Mouse (Mus musculus) limb, embryonic 11.5 days (tissue): ENCODE measurements around the gene A630076J17Rik. TPM values are rescaled to one million over a fixed set of nuclear protein-coding genes. Genes with fewer than 3 reads are reported as not detected.

Source experiments
- ATAC-seq: fragments of 200-750 bp; cut with Nextera tagmentation; 2 replicates; pipeline ENCODE4 v1.8.0; 2017; ENCODE audit warnings: low read depth; ENCODE audit not compliant: insufficient number of reproducible peaks, low FRiP score, low TSS enrichment
- DNase-seq: peaks from one replicate; pipeline ENCODE4 v3.0.0-alpha.2; 2015; ENCODE audit warnings: low spot score
- H3K27ac ChIP-seq: fragments of 300-500 bp; sonication (generic); replicated peaks from 2 replicates; pipeline ENCODE4 v1.5.1; 2014; ENCODE audit warnings: low read depth, mild to moderate bottlenecking, low read length
- H3K27me3 ChIP-seq: fragments of 300-500 bp; sonication (generic); 2 replicates; pipeline ENCODE4 v1.6.1; 2014; ENCODE audit warnings: mild to moderate bottlenecking, low read length, mixed read lengths; ENCODE audit not compliant: control insufficient read depth, insufficient read depth
- H3K36me3 ChIP-seq: fragments of 300-500 bp; sonication (generic); 2 replicates; pipeline ENCODE4 v1.6.1; 2014; ENCODE audit warnings: mild to moderate bottlenecking, low read length, moderate library complexity, mixed read lengths; ENCODE audit not compliant: control insufficient read depth, insufficient read depth
- H3K4me1 ChIP-seq: fragments of 300-500 bp; sonication (generic); 2 replicates; pipeline ENCODE4 v1.6.1; 2014; ENCODE audit warnings: low read length, mixed read lengths; ENCODE audit not compliant: control insufficient read depth, insufficient read depth
- H3K4me2 ChIP-seq: fragments of 300-500 bp; sonication (generic); 2 replicates; pipeline ENCODE4 v1.6.1; 2014; ENCODE audit warnings: low read depth, mild to moderate bottlenecking, moderate library complexity; ENCODE audit not compliant: severe bottlenecking
- H3K4me3 ChIP-seq: fragments of 300-500 bp; sonication (generic); 2 replicates; pipeline ENCODE4 v1.5.1; 2014; ENCODE audit warnings: low read depth, low read length
- H3K9ac ChIP-seq: fragments of 300-500 bp; sonication (generic); 2 replicates; pipeline ENCODE4 v1.6.1; 2014; ENCODE audit warnings: mild to moderate bottlenecking, low read length
- H3K9me3 ChIP-seq: fragments of 300-500 bp; sonication (generic); 2 replicates; pipeline ENCODE4 v1.6.1; 2016; ENCODE audit warnings: low read length; ENCODE audit not compliant: control insufficient read depth
- WGBS: fragments of 180-500 bp; shearing (Covaris S2); extraction: QIAGEN DNeasy Blood & Tissue Kit; methylation state at CpG from one replicate; pipeline ENCODE4 v1.1.7; 2014; 5-methylcytosine and 5-hydroxymethylcytosine counted together
- polyA plus RNA-seq: library from polyadenylated mRNA; unstranded; fragments of >200 nt; fragmentation: Nextera tagmentation; extraction: Ambion mirVana; gene quantifications from 2 replicates; pipeline ENCODE4 v1.2.1, GENCODE M21; 2014

A630076J17Rik gene
- polyA plus RNA-seq, 1 experiment from 2014 or later, result not detected

- ATAC-seq, result no peak
- H3K27me3 ChIP-seq, result no peaks in the 10 kb centered on the region
- H3K9me3 ChIP-seq, result no peaks in the 10 kb centered on the region
- H3K9ac ChIP-seq, result no peak overlapping the region
- H3K4me1 ChIP-seq, result no peaks in the 10 kb centered on the region
- H3K4me2 ChIP-seq, result no peak overlapping the region
- no peak for DNase-seq
- no peaks in the 10 kb centered on the region for H3K36me3 ChIP-seq
- H3K27ac ChIP-seq, result no peak overlapping the region
- 85% methylated on average over 5 of the region's 5 CpGs for WGBS
- no peak overlapping the region for H3K4me3 ChIP-seq
Observed at GRCm38 (mm10) chr3:107253925-107254324, 23.5 kb downstream of the A630076J17Rik start.

GRCm38 (mm10) chr3:107255992-107256391 is 25.6 kb downstream of the A630076J17Rik start:
- 94% methylated on average over 3 of the region's 3 CpGs for WGBS
- no peak overlapping the region for H3K4me2 ChIP-seq
- no peaks in the 10 kb centered on the region for H3K9me3 ChIP-seq
- no peaks in the 10 kb centered on the region for H3K36me3 ChIP-seq
- ATAC-seq (no peak), DNase-seq (no peak)
- no peak overlapping the region for H3K27ac ChIP-seq
- H3K4me1 ChIP-seq, result no peaks in the 10 kb centered on the region; the same call in 1 of the 2 replicates
- H3K4me3 ChIP-seq, result no peak overlapping the region
- H3K27me3 ChIP-seq, result no peaks in the 10 kb centered on the region
- no peak overlapping the region for H3K9ac ChIP-seq

- Histone ChIP-seq H3K9me3 (no peaks in the 10 kb centered on the region), H3K27ac (no peak overlapping the region), H3K36me3 (no peaks in the 10 kb centered on the region), H3K4me3 (no peak overlapping the region), H3K4me1 (no peaks in the 10 kb centered on the region; the same call in 1 of the 2 replicates), H3K9ac (no peak overlapping the region), H3K4me2 (no peak overlapping the region), H3K27me3 (no peaks in the 10 kb centered on the region)
- DNase-seq (no peak), ATAC-seq (no peak)
- WGBS, result 49% methylated on average over 7 of the region's 7 CpGs
Observed at GRCm38 (mm10) chr3:107256724-107257123, 26.3 kb downstream of the A630076J17Rik start.

- no peaks in the 10 kb centered on the region for H3K36me3 ChIP-seq
- no peaks in the 10 kb centered on the region for H3K9me3 ChIP-seq
- no peaks in the 10 kb centered on the region for H3K27me3 ChIP-seq
- 70% methylated on average over 5 of the region's 5 CpGs for WGBS
- H3K27ac ChIP-seq, result no peak overlapping the region
- H3K4me3 ChIP-seq, result no peak overlapping the region
- DNase-seq, result no peak
- no peak overlapping the region for H3K4me2 ChIP-seq
- H3K4me1 ChIP-seq, result no peaks in the 10 kb centered on the region; the same call in 1 of the 2 replicates
- ATAC-seq, result no peak
- no peak overlapping the region for H3K9ac ChIP-seq
Observed at GRCm38 (mm10) chr3:107257924-107258323, 27.5 kb downstream of the A630076J17Rik start.

- Histone ChIP-seq H3K4me3 (no peak overlapping the region), H3K36me3 (no peaks in the 10 kb centered on the region), H3K27me3 (no peaks in the 10 kb centered on the region), H3K4me1 (no peaks in the 10 kb centered on the region; the same call in 1 of the 2 replicates), H3K9ac (no peak overlapping the region), H3K9me3 (no peaks in the 10 kb centered on the region), H3K27ac (0 out of 2 replicates have a peak overlapping the region, but pooled peaks have one; percentile 38), H3K4me2 (no peak overlapping the region)
- 0 out of 2 replicates have a peak, but pooled peaks have one; percentile 62 for ATAC-seq
- DNase-seq, result peak; percentile 31
- WGBS, result 40% methylated on average over 8 of the region's 8 CpGs
Observed at GRCm38 (mm10) chr3:107260956-107261850, 30.8 kb downstream of the A630076J17Rik start.

- Histone ChIP-seq H3K9ac (no peak overlapping the region), H3K9me3 (no peaks in the 10 kb centered on the region), H3K36me3 (no peaks in the 10 kb centered on the region), H3K4me3 (no peak overlapping the region), H3K27ac (no peak overlapping the region), H3K4me2 (no peak overlapping the region), H3K27me3 (no peaks in the 10 kb centered on the region), H3K4me1 (no peaks in the 10 kb centered on the region; the same call in 1 of the 2 replicates)
- DNase-seq, result peak; percentile 24
- 44% methylated on average over 7 of the region's 7 CpGs for WGBS
- ATAC-seq, result no peak
Observed at GRCm38 (mm10) chr3:107261851-107262165, 31.4 kb downstream of the A630076J17Rik start.

- DNase-seq (no peak), ATAC-seq (no peak)
- WGBS, result 57% methylated on average over 2 of the region's 2 CpGs
- Histone ChIP-seq H3K27me3 (no peaks in the 10 kb centered on the region), H3K9me3 (no peaks in the 10 kb centered on the region), H3K4me3 (no peak overlapping the region), H3K36me3 (no peaks in the 10 kb centered on the region), H3K4me1 (no peaks in the 10 kb centered on the region), H3K27ac (no peak overlapping the region), H3K4me2 (no peak overlapping the region), H3K9ac (no peak overlapping the region)
Observed at GRCm38 (mm10) chr3:107266814-107267345, 36.5 kb downstream of the A630076J17Rik start.

- no peak for DNase-seq
- Histone ChIP-seq H3K4me2 (no peak overlapping the region), H3K27me3 (no peaks in the 10 kb centered on the region), H3K27ac (no peak overlapping the region), H3K4me1 (no peaks in the 10 kb centered on the region), H3K4me3 (no peak overlapping the region), H3K9ac (no peak overlapping the region), H3K9me3 (no peaks in the 10 kb centered on the region), H3K36me3 (no peaks in the 10 kb centered on the region)
- ATAC-seq, result no peak
- WGBS, result 87% methylated on average over 3 of the region's 3 CpGs
Observed at GRCm38 (mm10) chr3:107272433-107272832, 42.0 kb downstream of the A630076J17Rik start.
